Mouse (Mus musculus) spleen, postnatal 4 days (tissue): ENCODE measurements around the gene Scpep1.

Experiments used
- DNase-seq, 2 experiments: peaks; one replicate each; pipeline ENCODE4 v3.0.0; 2022; ENCODE audit warnings: low spot score in 2 of 2

The Scpep1 gene

GRCm38 (mm10) chr11:88973776-88974701 lies 18.8 kb upstream of the Scpep1 start:
- DNase-seq: peak; percentile 90 to 95

- DNase-seq: no peak
Observed at GRCm38 (mm10) chr11:88970202-88970732, 15.0 kb upstream of the Scpep1 start, which contains the start of gene Coil. Gene Coil (plus strand): TSS chr11:88970252.

GRCm38 (mm10) chr11:88966881-88967361 lies 11.7 kb upstream of the Scpep1 start, which contains the start of gene Elobl:
Gene Elobl (minus strand): TSS chr11:88966931.
- DNase-seq: no peak

GRCm38 (mm10) chr11:88958851-88959250 lies 3.6 kb upstream of the Scpep1 start:
- no peak for DNase-seq

- DNase-seq: no peak
Observed at GRCm38 (mm10) chr11:88954803-88955202, 462 bp downstream of the Scpep1 start.

GRCm38 (mm10) chr11:88953582-88953981 lies 1.7 kb downstream of the Scpep1 start:
- no peak for DNase-seq

GRCm38 (mm10) chr11:88952117-88952516 lies 3.1 kb downstream of the Scpep1 start:
- no peak for DNase-seq

- DNase-seq: no peak
Observed at GRCm38 (mm10) chr11:88951576-88951975, 3.7 kb downstream of the Scpep1 start.

GRCm38 (mm10) chr11:88950640-88951250 lies 4.5 kb downstream of the Scpep1 start:
- no peak for DNase-seq

- no peak for DNase-seq
Observed at GRCm38 (mm10) chr11:88949802-88950639, 5.2 kb downstream of the Scpep1 start.

GRCm38 (mm10) chr11:88948896-88949295 lies 6.4 kb downstream of the Scpep1 start:
- no peak for DNase-seq

GRCm38 (mm10) chr11:88945971-88946585 lies 9.2 kb downstream of the Scpep1 start:
- no peak for DNase-seq

- DNase-seq: no peak
Observed at GRCm38 (mm10) chr11:88941489-88941888, 13.8 kb downstream of the Scpep1 start.

- no peak for DNase-seq
Observed at GRCm38 (mm10) chr11:88939634-88940033, 15.6 kb downstream of the Scpep1 start.

- no peak for DNase-seq
Observed at GRCm38 (mm10) chr11:88938770-88939169, 16.5 kb downstream of the Scpep1 start.

- DNase-seq: no peak
Observed at GRCm38 (mm10) chr11:88937886-88938285, 17.4 kb downstream of the Scpep1 start.

- DNase-seq: no peak
Observed at GRCm38 (mm10) chr11:88934089-88935000, 20.9 kb downstream of the Scpep1 start.

GRCm38 (mm10) chr11:88933030-88933429 lies 22.2 kb downstream of the Scpep1 start:
- DNase-seq: no peak

GRCm38 (mm10) chr11:88931692-88932530 lies 23.4 kb downstream of the Scpep1 start:
- no peak for DNase-seq
